Mouse (Mus musculus) heart, embryonic 12.5 days (tissue): ENCODE measurements around the gene Gdpd4. TPM values are rescaled to one million over a fixed set of nuclear protein-coding genes. Genes with fewer than 3 reads are reported as not detected.
A peak's percentile ranks its signal among the peaks of the same experiment; 100 is the strongest.

Experiments
- ATAC-seq: fragments of 200-750 bp; cut with Nextera tagmentation; 2 replicates; pipeline ENCODE4 v1.8.0; 2017; ENCODE audit warnings: moderate TSS enrichment, moderate library complexity; ENCODE audit not compliant: insufficient number of reproducible peaks, low FRiP score
- H3K27ac ChIP-seq: fragments of 300-500 bp; sonication (generic); 2 replicates; pipeline ENCODE4 v1.5.1; 2016; ENCODE audit warnings: mild to moderate bottlenecking, moderate library complexity; ENCODE audit not compliant: poor library complexity, severe bottlenecking
- H3K27me3 ChIP-seq: fragments of 300-500 bp; sonication (generic); replicated peaks from 2 replicates; pipeline ENCODE4 v1.6.1; 2016; ENCODE audit warnings: mild to moderate bottlenecking, moderate library complexity
- H3K36me3 ChIP-seq: fragments of 300-500 bp; sonication (generic); 2 replicates; pipeline ENCODE4 v1.6.1; 2016; ENCODE audit warnings: mild to moderate bottlenecking, moderate library complexity
- H3K4me1 ChIP-seq: fragments of 300-500 bp; sonication (generic); replicated peaks from 2 replicates; pipeline ENCODE4 v1.6.1; 2016; ENCODE audit warnings: mild to moderate bottlenecking
- H3K4me2 ChIP-seq: fragments of 300-500 bp; sonication (generic); 2 replicates; pipeline ENCODE4 v1.6.1; 2016; ENCODE audit warnings: mild to moderate bottlenecking, moderate library complexity
- H3K4me3 ChIP-seq: fragments of 300-500 bp; sonication (generic); 2 replicates; pipeline ENCODE4 v1.5.1; 2016; ENCODE audit warnings: mild to moderate bottlenecking
- H3K9ac ChIP-seq: fragments of 300-500 bp; sonication (generic); 2 replicates; pipeline ENCODE4 v1.6.1; 2016; ENCODE audit warnings: mild to moderate bottlenecking, moderate library complexity
- H3K9me3 ChIP-seq: fragments of 300-500 bp; sonication (generic); replicated peaks from 2 replicates; pipeline ENCODE4 v1.6.1; 2016; ENCODE audit warnings: mild to moderate bottlenecking, moderate library complexity
- WGBS: fragments of 180-500 bp; shearing (Covaris S2); methylation state at CpG from one replicate; pipeline ENCODE4 v1.1.7; 2016; 5-methylcytosine and 5-hydroxymethylcytosine counted together
- polyA plus RNA-seq: library from polyadenylated mRNA; unstranded; fragments of >200 nt; fragmentation: Nextera tagmentation; extraction: Ambion mirVana; gene quantifications from 2 replicates; pipeline ENCODE4 v1.2.1, GENCODE M21; 2016

The Gdpd4 gene
- polyA plus RNA-seq: not detected in 2 replicates

GRCm38 (mm10) chr7:97919742-97920141 is at the start of gene Gdpd4:
TSS of gene Gdpd4 (plus strand) at chr7:97919955.
- Histone ChIP-seq H3K9ac (no peak within 1 kb of the TSS), H3K4me2 (no peak within 1 kb of the TSS), H3K27me3 (no peaks in the 10 kb centered on the region), H3K27ac (no peak within 1 kb of the TSS), H3K4me3 (no peak within 1 kb of the TSS), H3K4me1 (no peaks in the 10 kb centered on the region), H3K36me3 (no peaks in the 10 kb centered on the region), H3K9me3 (no peaks in the 10 kb centered on the region)
- WGBS: 76% methylated on average over 12 of the region's 12 CpGs
- no peak for ATAC-seq

GRCm38 (mm10) chr7:97872396-97872795 is 47.4 kb upstream of the Gdpd4 start:
- Histone ChIP-seq H3K9ac (no peak overlapping the region), H3K4me3 (no peak overlapping the region), H3K27ac (no peak overlapping the region), H3K4me1 (no peaks in the 10 kb centered on the region), H3K27me3 (no peaks in the 10 kb centered on the region), H3K9me3 (no peaks in the 10 kb centered on the region), H3K36me3 (no peaks in the 10 kb centered on the region), H3K4me2 (no peak overlapping the region)
- ATAC-seq: no peak
- WGBS: 95% methylated on average over 4 of the region's 4 CpGs

GRCm38 (mm10) chr7:97873317-97873716 is 46.4 kb upstream of the Gdpd4 start:
- no peak overlapping the region for H3K9ac ChIP-seq
- ATAC-seq: no peak

GRCm38 (mm10) chr7:97877846-97878538 is 41.8 kb upstream of the Gdpd4 start:
- 89% methylated on average over 7 of the region's 7 CpGs for WGBS
- no peaks in the 10 kb centered on the region for H3K4me1 ChIP-seq

More at GRCm38 (mm10) chr7:97873317-97873716, 46.4 kb upstream of the Gdpd4 start:
- no peak overlapping the region for H3K4me3 ChIP-seq
- H3K27me3 ChIP-seq: no peaks in the 10 kb centered on the region
- no peaks in the 10 kb centered on the region for H3K36me3 ChIP-seq
- H3K4me2 ChIP-seq: no peak overlapping the region
- no peaks in the 10 kb centered on the region for H3K9me3 ChIP-seq
- no peak overlapping the region for H3K27ac ChIP-seq
- no peaks in the 10 kb centered on the region for H3K4me1 ChIP-seq

GRCm38 (mm10) chr7:97911646-97912045 is 8.1 kb upstream of the Gdpd4 start:
- Histone ChIP-seq H3K4me1 (peaks cover 8% of the 10 kb centered on the region), H3K9me3 (no peaks in the 10 kb centered on the region), H3K4me3 (no peak overlapping the region), H3K27me3 (no peaks in the 10 kb centered on the region), H3K27ac (0 out of 2 replicates have a peak overlapping the region, but pooled peaks have one; percentile 15), H3K36me3 (no peaks in the 10 kb centered on the region), H3K4me2 (no peak overlapping the region), H3K9ac (no peak overlapping the region)
- no peak for ATAC-seq
- WGBS: 36% methylated on average over 3 of the region's 3 CpGs

More at GRCm38 (mm10) chr7:97877846-97878538, 41.8 kb upstream of the Gdpd4 start:
- Histone ChIP-seq H3K4me3 (no peak overlapping the region), H3K4me2 (no peak overlapping the region), H3K27ac (no peak overlapping the region), H3K27me3 (no peaks in the 10 kb centered on the region), H3K9me3 (no peaks in the 10 kb centered on the region), H3K9ac (no peak overlapping the region), H3K36me3 (no peaks in the 10 kb centered on the region)
- ATAC-seq: no peak

- Histone ChIP-seq H3K4me3 (no peak overlapping the region), H3K9me3 (no peaks in the 10 kb centered on the region), H3K4me2 (no peak overlapping the region), H3K36me3 (no peaks in the 10 kb centered on the region), H3K27me3 (no peaks in the 10 kb centered on the region), H3K4me1 (peaks cover 8% of the 10 kb centered on the region), H3K27ac (no peak overlapping the region), H3K9ac (no peak overlapping the region)
- WGBS: 52% methylated on average over 2 of the region's 2 CpGs
- ATAC-seq: no peak
Observed at GRCm38 (mm10) chr7:97914833-97915516, 4.8 kb upstream of the Gdpd4 start.

GRCm38 (mm10) chr7:97925819-97926218 is 6.1 kb downstream of the Gdpd4 start:
- H3K4me3 ChIP-seq: no peak overlapping the region
- H3K27ac ChIP-seq: no peak overlapping the region
- no peaks in the 10 kb centered on the region for H3K27me3 ChIP-seq
- peaks cover under 1% of the 10 kb centered on the region for H3K9me3 ChIP-seq
- WGBS: 64% methylated on average over 1 of the region's 1 CpGs
- no peak for ATAC-seq
- H3K9ac ChIP-seq: no peak overlapping the region
- no peaks in the 10 kb centered on the region for H3K4me1 ChIP-seq
- H3K4me2 ChIP-seq: no peak overlapping the region
- no peaks in the 10 kb centered on the region for H3K36me3 ChIP-seq

- Histone ChIP-seq H3K27ac (no peak overlapping the region), H3K9ac (no peak overlapping the region), H3K4me3 (no peak overlapping the region), H3K27me3 (no peaks in the 10 kb centered on the region), H3K4me2 (no peak overlapping the region), H3K36me3 (no peaks in the 10 kb centered on the region), H3K4me1 (no peaks in the 10 kb centered on the region), H3K9me3 (peaks cover 7% of the 10 kb centered on the region)
- ATAC-seq: no peak
- WGBS: 78% methylated on average over 5 of the region's 5 CpGs
Observed at GRCm38 (mm10) chr7:97926978-97927377, 7.2 kb downstream of the Gdpd4 start.

GRCm38 (mm10) chr7:97944485-97944884 is 24.7 kb downstream of the Gdpd4 start:
- H3K27me3 ChIP-seq: no peaks in the 10 kb centered on the region
- WGBS: 71% methylated on average over 1 of the region's 1 CpGs
- ATAC-seq: no peak
- no peaks in the 10 kb centered on the region for H3K4me1 ChIP-seq
- no peak overlapping the region for H3K9ac ChIP-seq
- no peak overlapping the region for H3K4me2 ChIP-seq
- no peak overlapping the region for H3K27ac ChIP-seq
- no peak overlapping the region for H3K4me3 ChIP-seq
- H3K9me3 ChIP-seq: no peaks in the 10 kb centered on the region
- no peaks in the 10 kb centered on the region for H3K36me3 ChIP-seq

- no peak overlapping the region for H3K9ac ChIP-seq
- 39% methylated on average over 4 of the region's 4 CpGs for WGBS
- H3K27ac ChIP-seq: no peak overlapping the region
- H3K4me2 ChIP-seq: no peak overlapping the region
- no peaks in the 10 kb centered on the region for H3K36me3 ChIP-seq
- no peaks in the 10 kb centered on the region for H3K9me3 ChIP-seq
- no peak overlapping the region for H3K4me3 ChIP-seq
- no peaks in the 10 kb centered on the region for H3K27me3 ChIP-seq
- no peak for ATAC-seq
- no peaks in the 10 kb centered on the region for H3K4me1 ChIP-seq
Observed at GRCm38 (mm10) chr7:97972486-97972885, 52.7 kb downstream of the Gdpd4 start.

- Histone ChIP-seq H3K9ac (no peak overlapping the region), H3K4me3 (no peak overlapping the region), H3K9me3 (no peaks in the 10 kb centered on the region), H3K36me3 (no peaks in the 10 kb centered on the region), H3K27ac (no peak overlapping the region), H3K4me2 (no peak overlapping the region), H3K27me3 (peaks cover 4% of the 10 kb centered on the region; the same call in 1 of the 2 replicates), H3K4me1 (no peaks in the 10 kb centered on the region)
- no peak for ATAC-seq
- 24% methylated on average over 1 of the region's 1 CpGs for WGBS
Observed at GRCm38 (mm10) chr7:97977463-97977862, 57.7 kb downstream of the Gdpd4 start.
